Mouse (Mus musculus) intestine, postnatal 0 days (tissue): ENCODE measurements at regions not wholly inside any gene's neighbourhood (a gene's known extent, or its start where the extent isn't known, plus 50 kb on each side); places are given as distances from the start of the nearest gene placed in this dataset.

Experiments used
- ATAC-seq: fragments of 200-750 bp; cut with Nextera tagmentation; 2 replicates; pipeline ENCODE4 v1.8.0; 2017; ENCODE audit warnings: mild to moderate bottlenecking, moderate TSS enrichment, moderate library complexity
- H3K27ac ChIP-seq: fragments of 300-500 bp; sonication (generic); 2 replicates; pipeline ENCODE4 v1.5.1; 2014; ENCODE audit warnings: mild to moderate bottlenecking, low read depth, low read length, moderate library complexity
- H3K27me3 ChIP-seq: fragments of 300-500 bp; sonication (generic); replicated peaks from 2 replicates; pipeline ENCODE4 v1.6.1; 2014; ENCODE audit warnings: low read length, mixed read lengths; ENCODE audit not compliant: control insufficient read depth, insufficient read depth
- H3K36me3 ChIP-seq: fragments of 300-500 bp; sonication (generic); 2 replicates; pipeline ENCODE4 v1.6.1; 2014; ENCODE audit warnings: mild to moderate bottlenecking, moderate library complexity; ENCODE audit not compliant: control insufficient read depth, insufficient read depth
- H3K4me1 ChIP-seq: fragments of 300-500 bp; sonication (generic); replicated peaks from 2 replicates; pipeline ENCODE4 v1.6.1; 2014; ENCODE audit warnings: antibody characterized with exemption, low read length, mixed read lengths; ENCODE audit not compliant: control insufficient read depth, insufficient read depth
- H3K4me2 ChIP-seq: fragments of 300-500 bp; sonication (generic); replicated peaks from 2 replicates; pipeline ENCODE4 v1.6.1; 2014; ENCODE audit warnings: low read depth, mild to moderate bottlenecking, moderate library complexity
- H3K4me3 ChIP-seq: fragments of 300-500 bp; sonication (generic); 2 replicates; pipeline ENCODE4 v1.5.1; 2014; ENCODE audit warnings: low read depth, low read length
- H3K9ac ChIP-seq: fragments of 300-500 bp; sonication (generic); 2 replicates; pipeline ENCODE4 v1.6.1; 2014; ENCODE audit warnings: mild to moderate bottlenecking, low read depth, low read length
- H3K9me3 ChIP-seq: fragments of 300-500 bp; sonication (generic); 2 replicates; pipeline ENCODE4 v1.6.1; 2016; ENCODE audit warnings: mixed run types; ENCODE audit not compliant: control insufficient read depth
- CTCF ChIP-seq: sonication (generic); IDR thresholded peaks from 2 replicates; pipeline ENCODE4 v1.5.1; 2016; ENCODE audit warnings: low read depth, mild to moderate bottlenecking, control low read depth, antibody characterized with exemption, moderate library complexity
- WGBS: fragments of 180-500 bp; shearing (Covaris S2); extraction: QIAGEN DNeasy Blood & Tissue Kit; methylation state at CpG from one replicate; pipeline ENCODE4 v1.1.7; 2014; 5-methylcytosine and 5-hydroxymethylcytosine counted together

DNA sequence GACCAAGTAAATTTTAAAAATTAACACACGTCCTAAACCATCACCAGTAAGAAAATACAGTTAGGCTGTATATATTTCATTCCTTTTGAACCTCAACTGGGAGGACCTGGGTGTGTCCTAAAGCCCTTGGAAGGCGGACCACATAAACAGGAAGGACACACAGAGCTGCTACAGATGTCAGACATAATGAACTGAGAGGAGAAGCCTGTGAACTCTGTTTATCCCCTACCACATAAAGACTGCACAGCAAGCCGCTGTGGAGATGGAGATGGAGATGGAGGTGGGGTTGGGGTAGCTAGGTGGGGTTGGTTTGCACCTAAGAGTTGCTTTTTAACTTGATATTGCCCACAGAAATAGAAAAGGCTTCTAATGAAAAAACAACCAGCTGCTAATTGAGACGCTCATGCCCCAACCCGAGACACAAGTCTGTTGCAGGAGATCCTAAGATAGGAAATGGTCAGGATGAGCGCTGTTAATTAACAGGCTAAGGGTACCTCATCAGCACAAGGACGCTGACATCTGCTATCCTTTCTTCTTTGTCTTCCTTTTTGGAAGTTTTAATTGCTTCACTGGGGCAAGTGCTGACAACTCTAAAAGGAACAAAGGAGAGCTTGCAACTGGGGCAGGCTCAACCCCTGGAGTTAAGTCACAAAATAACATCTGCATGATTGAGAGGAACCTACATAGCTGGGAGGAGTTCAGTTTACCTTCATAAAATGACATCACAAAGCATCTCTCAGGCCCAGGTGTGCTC is 119.3 kb upstream of the Lyplal1 start:
- WGBS = 65% methylated on average over 7 of the region's 7 CpGs
- Histone ChIP-seq H3K27me3 (no peaks in the 10 kb centered on the region), H3K9ac (no peak overlapping the region), H3K27ac (no peak overlapping the region), H3K4me3 (no peak overlapping the region), H3K36me3 (no peaks in the 10 kb centered on the region), H3K9me3 (no peaks in the 10 kb centered on the region), H3K4me1 (no peaks in the 10 kb centered on the region), H3K4me2 (no peak overlapping the region)
- ATAC-seq = no peak
- no peak for TF ChIP-seq CTCF

DNA sequence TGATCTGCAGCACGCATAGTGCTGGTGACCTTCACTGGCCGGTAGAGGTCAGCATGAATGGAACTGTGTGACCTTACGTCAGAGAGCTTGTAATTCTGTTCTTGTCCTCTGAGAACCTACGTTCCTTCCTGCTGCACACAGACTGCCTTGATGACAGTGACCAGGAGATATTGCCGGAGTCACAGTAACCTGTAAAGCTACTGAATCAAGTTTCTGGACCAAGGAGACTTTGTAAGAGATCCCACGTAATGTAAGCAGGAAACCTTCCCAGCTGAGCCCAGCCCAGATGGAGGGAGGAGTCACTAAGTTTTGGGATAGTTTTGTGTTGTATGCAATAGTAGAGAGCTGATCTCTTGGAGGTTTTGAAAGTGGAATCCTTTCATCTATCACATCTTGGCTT is 117.4 kb upstream of the Lyplal1 start:
- Histone ChIP-seq H3K4me3 (no peak overlapping the region), H3K36me3 (no peaks in the 10 kb centered on the region), H3K9me3 (no peaks in the 10 kb centered on the region), H3K4me2 (no peak overlapping the region), H3K4me1 (no peaks in the 10 kb centered on the region), H3K9ac (no peak overlapping the region), H3K27me3 (no peaks in the 10 kb centered on the region), H3K27ac (no peak overlapping the region)
- no peak for TF ChIP-seq CTCF
- no peak for ATAC-seq
- 81% methylated on average over 6 of the region's 6 CpGs for WGBS

DNA sequence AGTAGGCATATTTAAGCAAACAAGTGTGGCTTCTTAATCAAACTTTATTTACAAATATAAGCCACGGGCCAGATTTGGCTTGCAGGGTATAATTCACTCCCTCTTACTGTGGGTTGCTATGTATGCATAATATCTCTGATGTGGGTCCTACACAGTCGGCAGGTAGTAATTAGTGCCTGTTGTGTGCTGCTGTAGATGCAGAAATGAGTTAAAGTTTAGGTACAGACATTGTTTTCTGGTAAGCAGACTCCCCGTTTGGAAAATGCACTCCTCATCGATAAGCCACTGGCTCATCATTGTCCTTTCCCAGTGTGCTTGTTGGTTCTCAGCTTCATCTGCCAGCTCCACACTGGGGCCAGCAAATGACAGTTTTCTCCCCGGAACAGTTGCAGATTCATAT is 113.4 kb upstream of the Lyplal1 start:
- WGBS = 64% methylated on average over 5 of the region's 5 CpGs
- Histone ChIP-seq H3K27me3 (no peaks in the 10 kb centered on the region), H3K9ac (no peak overlapping the region), H3K27ac (no peak overlapping the region), H3K4me2 (no peak overlapping the region), H3K9me3 (no peaks in the 10 kb centered on the region), H3K36me3 (no peaks in the 10 kb centered on the region), H3K4me1 (no peaks in the 10 kb centered on the region), H3K4me3 (no peak overlapping the region)
- no peak for ATAC-seq
- TF ChIP-seq CTCF = no peak

DNA sequence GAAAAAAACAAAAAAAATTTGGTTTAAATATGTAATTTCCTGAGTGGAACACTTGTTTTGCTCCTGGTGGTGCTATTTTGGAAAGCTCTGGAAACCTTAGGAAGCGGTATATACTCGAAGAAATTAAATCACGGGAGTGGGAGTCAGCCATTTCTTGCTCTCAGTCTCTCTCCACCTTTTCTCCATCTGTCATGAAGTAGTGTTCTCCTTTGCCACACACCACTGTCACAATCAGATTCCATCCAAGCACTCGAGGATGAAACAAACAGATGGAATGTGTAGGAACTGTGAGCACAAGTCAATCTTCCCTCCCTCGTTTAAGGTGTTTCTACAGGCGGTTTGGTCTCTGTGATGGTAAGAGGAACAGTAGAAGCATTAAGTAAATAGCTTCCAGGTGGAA is 112.7 kb upstream of the Lyplal1 start:
- 83% methylated on average over 6 of the region's 6 CpGs for WGBS
- no peaks in the 10 kb centered on the region for H3K36me3 ChIP-seq
- no peak for ATAC-seq
- no peak for TF ChIP-seq CTCF
- H3K27me3 ChIP-seq = no peaks in the 10 kb centered on the region
- no peak overlapping the region for H3K4me2 ChIP-seq
- H3K9me3 ChIP-seq = no peaks in the 10 kb centered on the region
- no peak overlapping the region for H3K27ac ChIP-seq
- H3K9ac ChIP-seq = no peak overlapping the region
- no peak overlapping the region for H3K4me3 ChIP-seq
- no peaks in the 10 kb centered on the region for H3K4me1 ChIP-seq

DNA sequence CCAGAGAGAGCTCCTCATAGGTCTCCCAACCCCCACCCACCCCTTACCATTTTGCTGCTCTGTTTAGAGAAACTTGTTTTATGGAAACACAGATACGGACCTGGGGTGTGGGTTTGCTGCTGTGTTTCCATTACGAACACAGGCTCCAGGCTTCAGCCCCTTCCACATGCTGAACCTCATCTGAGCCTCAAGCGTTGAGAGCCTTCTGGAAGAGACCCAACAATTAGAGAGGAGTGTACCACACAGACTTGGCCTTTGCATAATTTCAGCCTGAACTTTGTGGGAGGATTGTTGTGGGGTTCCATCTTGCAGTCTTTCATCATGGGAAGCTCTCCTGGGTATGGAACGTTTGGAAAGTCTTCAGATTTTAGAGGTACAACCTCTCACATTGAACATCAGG is 111.3 kb upstream of the Lyplal1 start:
- H3K4me1 ChIP-seq = no peaks in the 10 kb centered on the region
- H3K27me3 ChIP-seq = no peaks in the 10 kb centered on the region
- no peak overlapping the region for H3K27ac ChIP-seq
- no peaks in the 10 kb centered on the region for H3K9me3 ChIP-seq
- WGBS = 75% methylated on average over 4 of the region's 4 CpGs
- TF ChIP-seq CTCF = no peak
- H3K9ac ChIP-seq = no peak overlapping the region
- ATAC-seq = no peak
- no peaks in the 10 kb centered on the region for H3K36me3 ChIP-seq
- no peak overlapping the region for H3K4me3 ChIP-seq
- H3K4me2 ChIP-seq = no peak overlapping the region

DNA sequence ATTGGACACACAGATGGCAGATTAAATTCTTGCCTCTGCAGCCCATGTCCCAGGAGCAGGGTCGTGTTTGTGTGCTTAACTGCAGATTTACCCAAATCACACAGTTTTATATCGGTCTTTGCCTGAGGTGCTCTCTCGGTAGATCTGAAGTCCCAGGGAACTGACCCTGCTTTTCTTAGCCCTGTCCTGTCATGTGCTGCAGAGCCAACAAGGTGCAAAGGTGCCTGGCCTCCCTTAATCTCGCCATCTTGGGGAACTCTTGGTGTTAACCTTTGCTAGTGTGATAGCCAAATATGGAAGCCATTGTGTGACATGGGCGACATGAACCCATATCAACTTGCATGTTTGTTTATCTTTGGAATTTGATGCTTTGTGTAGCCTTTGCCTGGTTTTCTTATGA is 107.1 kb upstream of the Lyplal1 start:
- no peak for ATAC-seq
- no peak overlapping the region for H3K27ac ChIP-seq
- no peak overlapping the region for H3K4me2 ChIP-seq
- H3K4me3 ChIP-seq = no peak overlapping the region
- H3K36me3 ChIP-seq = no peaks in the 10 kb centered on the region
- 38% methylated on average over 5 of the region's 5 CpGs for whole genome bisulfite sequencing
- H3K9ac ChIP-seq = no peak overlapping the region
- TF ChIP-seq CTCF = no peak
- no peaks in the 10 kb centered on the region for H3K27me3 ChIP-seq
- H3K9me3 ChIP-seq = no peaks in the 10 kb centered on the region
- no peaks in the 10 kb centered on the region for H3K4me1 ChIP-seq

DNA sequence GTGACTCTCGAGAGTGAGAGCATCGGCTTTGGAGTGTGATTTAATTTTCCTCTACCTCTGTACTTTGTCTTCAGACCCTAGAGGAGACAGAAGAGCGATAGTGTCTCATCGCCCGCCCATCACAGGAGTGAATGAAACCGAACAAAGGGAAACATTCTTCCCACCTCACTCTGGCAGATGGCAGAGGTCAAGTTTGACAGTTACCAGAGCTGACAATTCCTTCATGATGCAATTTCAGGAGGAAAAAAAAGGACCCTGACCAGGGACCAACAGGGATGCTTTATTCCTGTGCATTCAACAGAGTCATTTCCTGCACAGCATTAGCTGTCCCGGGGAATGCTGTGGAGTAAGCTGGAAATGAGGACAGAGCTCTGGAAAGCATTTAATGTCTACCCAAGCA is 106.3 kb upstream of the Lyplal1 start:
- Histone ChIP-seq H3K36me3 (no peaks in the 10 kb centered on the region), H3K9ac (no peak overlapping the region), H3K27me3 (no peaks in the 10 kb centered on the region), H3K9me3 (no peaks in the 10 kb centered on the region), H3K4me3 (no peak overlapping the region), H3K4me1 (no peaks in the 10 kb centered on the region), H3K4me2 (no peak overlapping the region), H3K27ac (no peak overlapping the region)
- ATAC-seq = no peak
- WGBS = 60% methylated on average over 7 of the region's 7 CpGs
- TF ChIP-seq CTCF = no peak
